Mouse (Mus musculus): Measurements from ENCODE around the gene Ank3. TPM values are rescaled to one million over a fixed set of nuclear protein-coding genes. Genes with fewer than 3 reads are reported as not detected.
A peak's percentile ranks its signal among the peaks of the same experiment; 100 is the strongest.

Gene Ank3
- polyA plus RNA-seq, 1 experiment = 13.9 TPM

DNA sequence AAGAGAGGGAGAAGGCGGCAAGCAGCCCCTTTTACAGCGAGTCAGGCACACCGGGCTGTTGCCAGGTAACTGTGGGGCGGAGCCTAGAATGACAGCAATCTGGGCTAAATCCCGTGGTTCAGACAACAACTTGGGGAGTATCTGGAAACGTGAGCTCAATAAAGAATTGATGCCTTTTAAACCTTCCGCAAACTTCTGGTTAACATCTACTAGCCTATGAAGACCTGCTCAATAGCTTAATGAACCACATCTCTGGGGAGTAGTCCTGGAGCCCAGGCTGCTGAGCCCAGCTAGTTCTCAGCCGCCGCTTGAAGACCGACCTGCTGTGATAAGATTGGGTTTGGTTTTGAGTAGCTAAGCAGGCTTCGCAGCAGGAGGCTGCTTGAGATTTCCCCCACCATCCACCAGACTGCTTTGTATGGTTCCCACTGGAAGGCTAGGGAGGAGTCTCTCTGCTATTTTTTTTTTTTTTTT lies 175.7 kb downstream of the Ank3 start:
- no peak for DNase-seq (ENCODE audit: low read depth)

DNA sequence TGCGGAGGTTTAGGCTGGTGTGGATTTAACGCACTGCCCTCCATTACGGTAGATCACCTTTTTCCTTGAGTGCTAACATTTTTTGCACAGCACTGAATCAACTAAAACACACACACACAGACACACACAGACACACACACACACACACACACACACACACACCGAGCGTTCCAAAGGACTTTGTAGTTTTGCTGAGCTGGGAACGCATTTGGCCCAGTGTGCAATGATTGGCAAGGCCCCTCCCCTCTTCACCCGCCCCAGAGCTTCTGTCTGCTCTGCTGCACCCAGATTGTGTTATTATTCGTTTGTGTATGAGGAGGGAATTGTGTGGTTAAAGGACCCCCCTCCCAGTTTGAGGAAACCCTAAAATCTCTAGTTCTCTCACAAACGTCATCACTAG lies 176.3 kb downstream of the Ank3 start:
- DNase-seq (ENCODE audit: low read depth) = no peak

DNA sequence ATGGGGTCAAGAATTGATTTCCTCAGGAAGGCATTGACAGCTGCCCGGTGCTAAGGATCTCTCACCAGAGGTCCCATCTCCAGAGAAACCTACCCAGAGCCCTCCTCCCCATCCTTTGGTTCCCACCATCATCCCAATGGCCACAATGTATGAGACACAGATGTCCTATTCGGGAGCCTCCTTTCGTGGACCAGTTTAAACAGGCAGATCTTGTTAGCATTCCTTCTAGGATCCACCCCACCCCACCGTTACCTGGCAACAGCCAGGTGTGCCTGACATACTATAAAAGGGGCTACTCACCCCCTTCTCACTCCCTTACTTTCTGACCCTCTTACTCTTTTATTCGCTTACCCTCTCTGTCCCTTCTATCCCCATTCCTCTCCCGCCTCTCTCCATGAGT lies 176.9 kb downstream of the Ank3 start:
- no peak for DNase-seq (ENCODE audit: low read depth)

DNA sequence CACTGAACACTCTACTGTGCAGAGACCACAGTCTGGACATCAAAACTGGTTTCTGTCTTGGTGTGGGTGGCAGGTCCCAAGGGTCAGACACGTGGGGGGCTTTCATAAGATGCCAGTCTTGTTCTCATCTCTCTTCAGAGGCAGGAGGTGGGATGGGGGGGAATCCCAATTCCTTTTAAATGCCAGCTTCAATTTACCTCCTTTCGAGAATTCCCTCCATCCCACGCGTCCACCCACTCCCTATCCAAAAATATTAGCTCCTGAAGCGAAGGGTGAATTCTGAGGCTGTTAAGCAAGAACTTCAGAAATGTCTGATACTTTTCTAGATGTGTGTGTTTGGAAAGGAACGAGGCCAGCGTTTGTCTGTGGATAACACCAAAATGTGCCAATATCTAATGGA lies 177.7 kb downstream of the Ank3 start:
- no peak for DNase-seq (ENCODE audit: low read depth)

DNA sequence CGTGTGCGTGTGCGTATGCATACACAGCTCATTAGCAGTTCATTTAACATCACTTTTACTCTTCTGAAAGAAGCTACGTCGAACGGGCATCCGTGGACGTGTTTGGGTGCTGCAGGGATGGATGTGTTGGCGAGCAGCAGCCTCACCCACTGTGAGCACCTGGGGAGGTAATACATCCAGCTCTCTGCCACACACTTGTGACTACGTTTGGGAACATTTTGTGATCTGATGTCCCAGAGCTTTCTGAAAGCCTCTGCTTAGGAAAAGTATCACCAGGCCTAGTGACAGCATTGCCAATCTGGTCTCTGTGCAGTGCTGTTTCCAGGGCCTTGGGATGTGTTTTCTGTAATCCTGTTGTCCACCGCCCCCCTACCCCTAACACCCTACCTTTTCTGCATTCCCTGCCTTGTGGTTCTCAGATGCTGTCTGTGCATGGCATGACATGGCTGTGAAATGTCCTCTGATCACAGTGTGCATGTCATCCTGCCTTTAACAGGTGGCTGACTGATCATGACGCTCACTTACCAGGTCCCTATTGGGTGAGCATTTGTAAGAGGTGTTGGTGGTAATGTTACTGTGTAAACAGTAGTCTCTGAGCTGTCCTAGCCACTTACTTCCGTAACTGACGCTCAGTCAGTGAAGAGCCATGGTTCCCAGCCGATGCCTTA lies 178.6 kb downstream of the Ank3 start:
- no peak for DNase-seq (ENCODE audit: low read depth)

DNA sequence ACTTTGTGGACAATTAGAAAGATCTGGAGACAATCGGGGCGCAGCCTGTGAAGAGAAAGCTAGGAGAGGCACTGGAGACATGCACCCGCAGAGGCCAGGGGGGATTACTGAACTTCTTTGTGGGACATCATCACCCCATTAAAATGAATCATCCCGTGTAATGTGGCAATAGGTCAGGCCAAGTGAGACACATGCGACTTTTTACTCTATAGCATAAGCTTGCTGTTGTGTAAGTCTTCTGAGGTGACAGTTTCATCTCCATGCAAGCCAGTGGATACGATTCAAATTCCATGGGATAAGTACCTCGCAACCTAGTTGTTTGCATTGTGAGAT lies 179.1 kb downstream of the Ank3 start:
- peak; percentile 20 for DNase-seq (ENCODE audit: low read depth)

DNA sequence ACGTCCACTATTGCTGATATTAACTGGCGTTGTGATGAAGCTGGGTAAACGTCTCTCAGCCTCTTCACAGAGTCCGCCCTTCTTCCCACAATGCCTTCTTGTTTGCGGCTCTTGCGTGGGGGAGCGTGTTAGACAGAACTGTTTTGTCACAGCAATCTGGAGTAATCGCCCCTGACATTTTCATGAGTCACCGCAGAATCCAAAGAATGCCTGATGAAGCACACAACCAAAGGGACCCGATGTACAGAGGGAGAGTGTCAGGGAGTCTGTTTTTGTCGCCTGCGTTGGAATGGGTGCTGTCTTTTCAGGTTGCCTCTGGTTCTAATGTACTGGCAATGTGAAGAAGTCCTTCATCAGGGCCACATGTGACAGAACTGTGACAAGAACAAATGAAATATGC lies 181.0 kb downstream of the Ank3 start:
- DNase-seq (ENCODE audit: low read depth) = no peak

DNA sequence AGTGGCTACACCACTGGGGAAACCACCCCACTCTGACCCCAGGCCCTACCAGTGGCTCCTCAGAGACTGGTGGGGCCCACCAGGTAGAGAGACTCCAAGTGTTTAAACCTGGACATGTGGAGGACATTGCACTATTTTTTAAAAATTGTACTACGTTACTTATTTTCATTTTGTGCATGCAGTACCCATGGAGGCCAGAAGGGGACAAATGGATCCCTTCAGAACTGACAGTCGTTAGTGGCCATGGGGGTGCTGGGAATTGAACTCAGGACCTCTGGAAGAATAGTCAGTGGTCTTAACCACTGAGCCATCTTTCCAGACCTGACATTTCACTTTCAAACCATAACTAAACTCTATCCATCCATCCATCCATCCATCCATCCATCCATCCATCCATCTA lies 183.0 kb downstream of the Ank3 start:
- DNase-seq (ENCODE audit: low read depth) = no peak

DNA sequence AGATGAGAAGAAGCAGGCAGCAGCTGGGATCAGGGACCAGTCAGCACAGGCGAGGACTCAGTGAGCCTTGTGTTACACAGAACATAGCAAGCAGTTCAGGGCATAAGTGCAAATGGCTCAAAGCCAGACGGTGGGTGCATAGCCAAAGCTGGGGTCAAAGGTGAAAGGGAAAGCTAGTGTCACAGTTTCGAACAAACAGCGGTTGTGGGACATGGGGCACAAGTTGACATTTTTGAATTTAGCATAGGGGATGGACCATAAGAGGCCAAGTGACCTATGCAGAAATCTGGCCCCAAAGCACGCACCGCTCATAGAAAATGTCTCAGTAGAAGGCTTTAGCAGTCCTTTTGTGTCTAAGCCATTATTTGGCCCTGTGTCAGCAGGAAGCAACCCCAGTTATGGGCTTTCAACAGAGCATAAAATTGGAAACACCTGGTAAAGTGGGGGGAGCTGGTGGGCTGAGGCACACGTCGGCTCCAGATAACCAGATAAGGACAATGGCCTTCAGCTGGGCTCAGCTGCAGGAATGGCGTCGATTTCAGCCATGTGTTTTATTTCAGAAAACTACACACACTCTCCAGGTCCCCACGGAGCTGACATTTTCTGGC lies 185.4 kb downstream of the Ank3 start:
- DNase-seq (ENCODE audit: low read depth) = no peak

DNA sequence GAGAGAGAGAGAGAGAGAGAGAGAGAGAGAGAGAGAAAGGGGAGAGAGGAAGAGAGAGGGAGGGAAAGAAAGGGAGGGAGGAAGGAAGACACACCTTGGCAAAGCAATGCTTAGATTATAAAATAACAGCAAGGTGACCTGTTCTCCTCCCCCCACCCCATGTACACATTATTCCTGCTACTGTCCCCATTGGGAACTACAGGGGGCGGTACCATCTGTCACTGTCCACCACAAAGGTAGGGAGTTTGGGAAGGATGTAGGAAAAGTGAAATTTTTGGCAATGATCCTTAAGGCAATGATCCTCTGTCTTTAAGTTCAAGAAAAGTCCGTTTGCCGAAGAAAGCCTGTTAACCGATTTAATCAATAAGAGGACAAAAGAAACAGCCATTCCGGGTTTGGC lies 186.0 kb downstream of the Ank3 start:
- DNase-seq (ENCODE audit: low read depth) = no peak

DNA sequence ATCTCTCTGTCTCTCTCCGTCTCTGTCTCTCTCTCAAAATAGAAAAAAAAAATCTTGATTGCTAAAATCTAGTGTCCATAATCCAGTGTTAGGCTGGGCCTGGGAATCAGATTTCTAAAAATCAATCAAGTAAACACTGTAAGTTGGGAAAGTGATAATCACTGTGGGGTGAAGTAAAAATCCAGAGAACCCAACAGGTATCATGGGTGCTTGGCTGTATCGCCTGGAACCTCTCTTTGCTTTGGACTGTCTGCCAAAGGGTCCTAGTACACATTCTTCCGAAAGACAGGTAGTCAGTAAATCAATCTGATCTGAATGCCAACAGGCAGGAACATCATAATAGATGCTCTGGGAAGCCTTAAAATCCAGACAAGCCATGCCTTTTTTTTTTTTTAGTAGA lies 186.7 kb downstream of the Ank3 start:
- DNase-seq (ENCODE audit: low read depth) = no peak

DNA sequence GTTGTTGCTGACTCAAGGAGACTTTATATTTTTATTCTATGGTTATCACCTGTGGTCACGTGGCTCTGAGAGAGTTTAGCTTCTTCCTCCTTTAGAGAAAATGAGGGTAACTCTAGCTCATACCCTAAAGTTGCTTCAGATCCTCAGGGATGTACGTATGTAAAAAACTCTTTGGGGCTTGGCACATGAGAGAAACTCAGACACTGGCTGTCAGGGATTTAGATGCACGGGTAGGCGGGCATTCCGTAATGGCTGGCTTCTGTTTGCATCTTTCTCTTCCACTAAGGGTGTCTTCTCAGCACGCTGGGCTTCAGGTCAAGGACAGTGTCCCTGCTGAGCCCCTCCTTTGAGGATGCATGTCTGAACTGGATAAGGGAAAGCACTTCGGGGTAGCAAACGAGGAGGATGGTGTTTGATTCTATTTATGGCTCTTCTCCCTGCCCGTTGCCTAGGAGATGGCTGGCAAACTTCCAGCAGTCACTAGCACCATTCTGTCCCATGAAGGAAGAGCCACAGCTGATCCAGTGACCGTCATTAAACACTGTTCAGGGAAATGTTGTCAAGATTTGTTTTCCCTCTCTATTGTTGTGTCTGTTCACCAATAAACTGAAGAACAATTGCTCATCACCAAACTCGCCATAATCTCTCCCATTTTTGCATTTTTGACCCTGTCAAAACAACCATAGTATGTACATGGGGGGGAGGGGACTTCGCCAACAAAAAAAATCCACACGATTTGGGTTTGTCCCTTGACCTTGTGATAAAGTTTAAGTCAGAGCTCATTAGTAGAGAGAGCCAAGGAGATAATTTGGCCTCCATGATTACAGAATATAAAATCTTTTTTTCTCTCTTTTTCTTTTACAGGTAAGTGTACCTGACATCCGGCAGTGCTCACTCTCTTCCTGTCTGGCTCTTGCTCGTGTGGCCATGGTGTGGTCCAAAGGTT lies 195.9 kb downstream of the Ank3 start:
- DNase-seq (ENCODE audit: low read depth) = no peak

DNA sequence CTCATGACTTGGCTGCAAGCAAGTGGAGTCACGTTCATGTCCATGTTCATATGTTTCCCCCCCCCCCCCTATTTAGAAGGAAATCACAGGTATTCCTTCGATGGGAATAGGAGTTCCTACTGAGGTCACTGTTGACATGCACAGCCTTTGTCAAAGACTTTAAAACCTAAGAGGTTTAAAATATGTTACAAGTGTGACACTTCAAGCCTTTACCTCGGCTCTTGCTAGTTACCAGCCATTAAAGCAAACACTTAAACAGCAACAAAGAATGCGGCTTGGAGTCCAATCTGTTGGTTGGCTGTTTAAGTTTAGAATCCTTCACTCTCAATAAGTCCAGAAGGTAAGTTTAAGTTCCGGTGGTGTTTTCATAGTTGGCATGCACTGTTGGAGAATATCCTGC lies 196.9 kb downstream of the Ank3 start:
- no peak for DNase-seq (ENCODE audit: low read depth)

DNA sequence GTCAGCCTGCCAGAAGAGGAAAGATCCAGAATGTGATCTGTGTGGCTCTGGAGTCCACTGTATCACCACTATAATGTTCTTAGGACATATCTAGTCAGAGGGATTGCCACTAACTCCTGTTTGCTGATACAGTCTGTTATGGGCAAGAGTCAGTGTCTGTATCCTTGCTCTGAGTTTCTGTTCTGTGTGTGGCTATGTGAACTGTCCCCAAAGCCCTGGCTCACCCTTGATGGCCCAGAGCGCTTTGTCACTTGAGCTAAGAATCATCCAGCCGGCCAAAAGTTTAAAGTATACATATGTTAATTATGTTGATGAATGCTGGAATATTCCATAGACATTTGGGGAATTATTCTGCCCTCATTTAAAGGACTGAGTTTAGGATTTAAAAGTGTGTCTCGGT lies 202.9 kb downstream of the Ank3 start:
- no peak for DNase-seq (ENCODE audit: low read depth)

DNA sequence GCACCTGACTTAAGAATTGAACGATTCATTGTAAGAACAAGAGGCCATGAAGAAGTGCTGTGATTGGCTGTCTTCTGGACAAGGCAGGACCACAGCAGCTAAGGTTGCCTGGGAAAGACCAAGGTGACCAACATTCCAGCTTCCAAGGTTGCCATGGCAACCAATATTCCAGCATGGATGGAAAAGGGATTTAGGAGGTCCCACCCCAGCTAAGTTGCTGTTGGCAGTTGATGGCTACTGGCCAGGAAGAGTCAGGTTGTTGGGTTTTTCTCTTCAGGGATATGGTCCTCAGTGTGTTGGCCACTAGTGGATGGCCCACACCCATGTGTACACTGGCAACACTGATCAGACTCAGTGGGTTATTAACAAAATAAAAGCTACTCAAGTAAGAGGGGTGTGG lies 204.1 kb downstream of the Ank3 start:
- DNase-seq (ENCODE audit: low read depth) = no peak

DNA sequence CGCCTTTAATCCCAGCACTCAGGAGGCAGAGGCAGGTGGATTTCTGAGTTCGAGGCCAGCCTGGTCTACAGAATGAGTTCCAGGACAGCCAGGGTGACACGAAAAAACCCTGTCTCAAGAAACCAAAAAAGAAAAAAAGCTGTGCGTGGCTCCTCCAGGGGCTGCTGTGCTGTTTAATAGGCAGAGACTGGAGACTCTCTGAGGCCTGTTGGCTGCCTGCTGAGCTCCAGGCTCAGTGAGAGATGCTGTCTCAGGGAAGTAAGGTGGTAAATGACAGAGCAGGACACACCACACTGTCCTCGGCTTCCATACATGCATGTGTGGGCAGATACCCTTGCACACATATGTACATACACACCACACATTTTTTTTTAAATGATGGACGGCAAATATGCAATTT lies 206.0 kb downstream of the Ank3 start:
- no peak for DNase-seq (ENCODE audit: low read depth)

DNA sequence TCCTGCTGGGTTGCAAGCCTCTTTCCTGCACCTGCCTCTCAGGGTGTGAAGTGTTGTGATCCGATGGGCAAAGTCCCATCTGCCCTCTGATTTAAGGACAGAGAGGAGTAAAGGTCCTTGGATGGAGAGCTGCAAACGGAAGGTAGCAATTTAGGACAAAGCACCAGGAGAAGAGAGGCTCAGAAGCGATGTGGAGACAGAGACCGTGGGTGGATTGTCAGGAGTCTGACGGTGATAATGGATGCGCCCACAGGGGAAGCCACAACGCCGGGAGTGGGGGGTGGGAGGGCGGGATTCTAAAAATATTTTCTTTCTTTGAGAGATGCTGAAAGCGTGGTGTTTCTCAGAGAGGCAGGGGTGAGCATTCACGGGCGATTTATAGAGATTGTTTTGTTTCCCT lies 206.6 kb downstream of the Ank3 start:
- DNase-seq (ENCODE audit: low read depth) = no peak

DNA sequence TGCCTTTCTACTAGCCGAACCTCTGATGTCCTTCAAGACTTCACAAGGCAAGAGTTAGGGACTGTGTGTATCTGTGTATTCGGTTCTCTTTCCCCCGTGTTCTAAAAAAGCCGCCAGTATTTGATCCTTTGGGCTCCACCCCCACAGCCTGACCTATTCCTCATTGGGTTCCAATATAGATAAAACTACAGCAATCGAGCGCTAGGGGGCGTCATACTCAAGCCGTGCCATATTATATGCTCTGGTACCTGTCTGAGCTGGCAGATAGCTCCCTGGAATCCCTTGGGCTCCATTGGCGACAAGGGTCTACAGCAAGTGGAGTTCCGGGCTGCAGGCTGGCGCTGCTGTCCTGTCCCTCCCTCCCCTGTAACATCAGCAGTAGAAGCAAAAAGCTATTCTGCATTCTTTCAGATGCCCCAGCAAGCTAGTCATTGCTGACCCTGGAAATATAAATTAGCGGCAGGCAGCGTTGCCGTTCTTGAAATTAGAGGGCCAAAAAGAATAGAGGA lies 209.1 kb downstream of the Ank3 start:
- DNase-seq (ENCODE audit: low read depth) = no peak

DNA sequence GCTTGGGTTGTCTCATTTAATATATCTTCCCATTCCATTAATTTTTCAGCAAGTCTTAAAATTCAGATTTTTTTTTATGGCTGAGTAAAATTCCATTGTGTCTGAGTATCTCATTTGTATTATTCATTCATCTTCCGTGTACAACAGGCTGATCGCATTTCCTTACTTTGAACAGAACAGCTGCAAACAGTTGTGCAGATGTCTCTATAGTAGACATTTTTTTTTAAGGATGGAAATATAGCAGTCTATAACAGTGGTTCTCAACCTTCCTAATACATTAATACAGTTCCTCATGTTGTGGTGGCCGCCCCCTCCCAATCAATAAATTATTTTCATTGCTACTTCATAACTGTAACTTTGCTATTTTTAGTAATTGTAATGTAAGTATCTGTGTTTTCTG lies 212.7 kb downstream of the Ank3 start:
- DNase-seq (ENCODE audit: low read depth) = no peak

DNA sequence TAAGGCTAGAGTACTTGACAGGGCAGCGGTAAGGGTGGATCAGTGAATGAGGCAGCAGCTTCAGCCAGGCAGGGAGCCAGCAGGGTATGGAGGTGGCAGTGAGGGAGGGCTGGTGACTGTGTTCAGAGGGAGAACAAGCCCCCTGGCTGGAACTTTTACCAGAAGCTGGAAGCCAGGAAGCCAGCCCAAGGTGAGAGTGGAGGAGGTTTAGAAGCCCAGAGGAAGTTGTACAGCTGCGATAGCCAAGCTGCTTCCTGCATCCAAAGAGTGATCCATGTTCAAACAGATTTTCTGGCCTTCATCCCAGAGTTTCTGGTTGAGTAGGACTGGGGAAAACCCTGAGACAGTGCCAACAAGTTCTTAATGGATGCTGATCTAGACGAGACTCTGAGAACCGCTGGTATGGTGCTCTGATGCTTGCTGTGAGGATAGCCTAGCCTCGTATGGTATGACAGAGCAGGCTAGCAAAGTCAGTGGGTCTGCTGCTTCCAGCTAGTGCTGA lies 213.3 kb downstream of the Ank3 start:
- DNase-seq (ENCODE audit: low read depth) = peak; percentile 77

DNA sequence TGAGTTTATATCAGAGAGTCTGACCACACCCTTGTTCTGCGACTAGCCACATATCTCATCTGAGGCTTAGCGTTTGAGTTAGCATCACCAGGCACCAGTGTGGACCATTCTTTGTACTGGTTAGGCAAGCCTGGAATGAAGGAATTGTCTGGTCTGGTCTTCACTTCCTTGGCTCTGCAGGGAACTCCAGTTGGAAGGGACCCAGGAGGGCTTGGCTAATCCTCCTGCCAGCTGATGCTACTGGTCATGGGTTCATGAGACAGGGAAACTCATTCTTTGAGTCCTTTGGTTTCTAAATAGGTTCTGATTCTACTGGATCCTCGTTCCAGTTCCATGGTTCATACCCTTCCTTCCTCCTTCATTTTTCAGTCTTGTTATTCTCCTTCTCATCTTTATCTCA lies 218.4 kb downstream of the Ank3 start:
- DNase-seq (ENCODE audit: low read depth) = no peak

DNA sequence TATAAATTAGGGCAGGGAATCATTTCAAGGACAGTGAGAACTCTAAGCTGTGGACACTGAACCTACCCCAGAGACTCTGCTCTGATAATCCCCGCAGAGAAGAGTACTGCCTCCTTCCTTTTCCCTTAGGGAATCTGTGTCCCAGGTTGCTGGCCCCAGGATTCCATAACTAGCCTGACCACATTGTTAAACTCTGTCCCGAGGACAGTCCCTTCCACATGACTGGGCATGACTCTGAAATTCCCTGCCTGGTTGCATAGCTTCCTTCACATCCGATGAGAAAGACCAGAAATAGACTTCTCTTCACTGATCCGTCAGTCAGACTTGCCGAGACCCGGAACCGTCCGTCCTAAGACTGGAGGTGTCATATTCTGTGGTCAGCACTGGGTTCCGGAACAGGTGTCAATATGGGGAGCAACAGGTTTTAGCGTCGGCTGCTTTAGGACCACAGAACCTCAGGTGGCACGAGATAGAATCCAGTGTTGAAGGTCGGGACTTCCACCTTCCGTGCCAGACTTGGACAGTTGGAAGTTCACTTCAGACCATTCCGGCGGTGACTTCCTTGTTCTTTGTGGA lies 219.1 kb downstream of the Ank3 start:
- DNase-seq (ENCODE audit: low read depth) = peak; percentile 52
